15 mouse cellular contexts compared by ENCODE assay signal in the genomic region with DNA sequence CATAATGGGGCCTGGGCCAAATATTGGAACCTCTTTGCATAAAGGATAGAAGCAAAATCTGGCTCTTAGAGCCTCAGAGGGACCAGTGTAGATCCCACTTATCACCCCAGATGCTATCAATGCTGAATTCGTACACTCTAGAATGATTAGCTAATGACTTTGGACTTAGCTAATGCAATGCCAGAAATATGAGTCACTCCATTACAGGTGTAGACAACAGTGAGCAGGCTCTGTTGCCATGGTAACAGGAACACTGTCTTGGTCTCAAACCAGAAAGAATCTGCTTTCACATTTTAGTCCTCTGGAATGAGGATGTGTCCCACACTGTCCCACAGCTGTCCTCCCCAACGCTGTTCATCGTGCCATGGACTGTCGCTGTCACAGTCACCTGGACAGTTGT.
DNase-seq lines count a peak whose midpoint lies in the region; ATAC-seq and TF ChIP-seq lines count a peak whose summit lies in the region.
"Had no signal": no experiment of that assay in that cellular context is flagged by ENCODE, and none has a peak within 500 bp of the region (broad histone marks: within the 10 kb centered on the region; RNA-seq: fewer than 3 reads in every experiment).

No protein-coding gene starts in this region.

- DNase-seq in right cerebral cortex, adult 18-20 months = peak; percentile 30
- no peak for DNase-seq in right cerebral cortex, postnatal 10 days (ENCODE audit: low spot score in 2 of 2)
- peak; percentile 65 for DNase-seq in forebrain, postnatal 0 days
- DNase-seq in adipocyte (ENCODE audit: low spot score) = no peak
- DNase-seq: adrenal gland, postnatal 10 days; cerebellum, adult 11 months; gastrocnemius, postnatal 14 days; lung, adult 2 months; retina, postnatal 1 day had no signal

- no peak overlapping the region for H3K4me3 ChIP-seq in hindbrain, embryonic 16.5 days (ENCODE audit: low read length)
- H3K4me3 ChIP-seq in hindbrain, embryonic 13.5 days = no peak overlapping the region
- H3K4me3 ChIP-seq in forebrain, postnatal 0 days (ENCODE audit: low read depth, low read length) = no peak overlapping the region
- no peak overlapping the region for H3K4me3 ChIP-seq in stomach, embryonic 16.5 days (replicated peaks; ENCODE audit: low read length)
- H3K4me3 ChIP-seq: erythroblast, embryonic 14.5 days; limb, embryonic 13.5 days had no signal

- no peak overlapping the region for H3K27ac ChIP-seq in hindbrain, embryonic 16.5 days (ENCODE audit: low read depth, low read length)
- no peak overlapping the region for H3K27ac ChIP-seq in hindbrain, embryonic 13.5 days
- peak overlapping the region; percentile 45; the same call in 1 of the 2 replicates for H3K27ac ChIP-seq in forebrain, postnatal 0 days (ENCODE audit: low read depth, low read length)
- H3K27ac ChIP-seq in stomach, embryonic 16.5 days (ENCODE audit: low read length) = no peak overlapping the region
- H3K27ac ChIP-seq: limb, embryonic 13.5 days had no signal

- no peaks in the 10 kb centered on the region for H3K27me3 ChIP-seq in hindbrain, embryonic 16.5 days (replicated peaks; ENCODE audit: control insufficient read depth, insufficient read depth, low read length)
- no peaks in the 10 kb centered on the region for H3K27me3 ChIP-seq in hindbrain, embryonic 13.5 days
- H3K27me3 ChIP-seq in forebrain, postnatal 0 days (ENCODE audit: insufficient read depth, low read length) = no peaks in the 10 kb centered on the region
- H3K27me3 ChIP-seq in stomach, embryonic 16.5 days (ENCODE audit: control insufficient read depth, insufficient read depth, low read length) = no peaks in the 10 kb centered on the region
- H3K27me3 ChIP-seq: CH12.LX; limb, embryonic 13.5 days had no signal

- ATAC-seq in hindbrain, embryonic 16.5 days = peak; percentile 63; the same call in 1 of the 2 replicates
- ATAC-seq in hindbrain, embryonic 13.5 days (ENCODE audit: low FRiP score) = no peak
- peak; percentile 58; the same call in 1 of the 2 replicates for ATAC-seq in forebrain, postnatal 0 days
- 0 out of 2 replicates have a peak, but pooled peaks have one; percentile 47 for ATAC-seq in stomach, embryonic 16.5 days (ENCODE audit: insufficient read depth, low FRiP score)

- peaks cover 11% of the 10 kb centered on the region for H3K4me1 ChIP-seq in hindbrain, embryonic 16.5 days (ENCODE audit: control insufficient read depth, insufficient read depth, low read depth, low read length)
- H3K4me1 ChIP-seq in hindbrain, embryonic 13.5 days (replicated peaks) = peaks cover 27% of the 10 kb centered on the region
- peaks cover 6% of the 10 kb centered on the region; the same call in 1 of the 2 replicates for H3K4me1 ChIP-seq in forebrain, postnatal 0 days (ENCODE audit: insufficient read depth)
- H3K4me1 ChIP-seq in stomach, embryonic 16.5 days (ENCODE audit: control insufficient read depth, insufficient read depth, low read length) = peaks cover 17% of the 10 kb centered on the region

- WGBS in hindbrain, embryonic 16.5 days = 86% methylated on average over 4 of the region's 4 CpGs
- WGBS in hindbrain, embryonic 13.5 days = 93% methylated on average over 4 of the region's 4 CpGs
- 70% methylated on average over 4 of the region's 4 CpGs for WGBS in forebrain, postnatal 0 days
- WGBS in stomach, embryonic 16.5 days = 73% methylated on average over 4 of the region's 4 CpGs

- H3K36me3 ChIP-seq in hindbrain, embryonic 16.5 days (ENCODE audit: control insufficient read depth, insufficient read depth, low read length) = no peaks in the 10 kb centered on the region
- H3K36me3 ChIP-seq in hindbrain, embryonic 13.5 days = no peaks in the 10 kb centered on the region
- no peaks in the 10 kb centered on the region for H3K36me3 ChIP-seq in forebrain, postnatal 0 days (ENCODE audit: insufficient read depth)
- no peaks in the 10 kb centered on the region for H3K36me3 ChIP-seq in stomach, embryonic 16.5 days (ENCODE audit: control insufficient read depth, insufficient read depth, low read length)
- H3K36me3 ChIP-seq: limb, embryonic 13.5 days had no signal

- H3K4me2 ChIP-seq in hindbrain, embryonic 16.5 days (ENCODE audit: low read length) = no peak overlapping the region
- no peak overlapping the region for H3K4me2 ChIP-seq in hindbrain, embryonic 13.5 days
- no peak overlapping the region for H3K4me2 ChIP-seq in forebrain, postnatal 0 days (ENCODE audit: low read depth)
- no peak overlapping the region for H3K4me2 ChIP-seq in stomach, embryonic 16.5 days (ENCODE audit: low read depth, low read length)
- H3K4me2 ChIP-seq: limb, embryonic 13.5 days had no signal

- H3K9ac ChIP-seq in hindbrain, embryonic 16.5 days (ENCODE audit: low read depth, low read length) = no peak overlapping the region
- no peak overlapping the region for H3K9ac ChIP-seq in hindbrain, embryonic 13.5 days
- H3K9ac ChIP-seq in forebrain, postnatal 0 days = peak overlapping the region; percentile 25; the same call in 1 of the 2 replicates
- no peak overlapping the region for H3K9ac ChIP-seq in stomach, embryonic 16.5 days (ENCODE audit: low read length)
- H3K9ac ChIP-seq: limb, embryonic 13.5 days had no signal

- H3K9me3 ChIP-seq in hindbrain, embryonic 16.5 days (ENCODE audit: control insufficient read depth, low read length) = no peaks in the 10 kb centered on the region
- no peaks in the 10 kb centered on the region for H3K9me3 ChIP-seq in hindbrain, embryonic 13.5 days
- no peaks in the 10 kb centered on the region for H3K9me3 ChIP-seq in forebrain, postnatal 0 days (ENCODE audit: low read length)
- H3K9me3 ChIP-seq in stomach, embryonic 16.5 days (replicated peaks; ENCODE audit: control insufficient read depth, low read length) = no peaks in the 10 kb centered on the region
- H3K9me3 ChIP-seq: limb, embryonic 13.5 days had no signal

- no peak for TF ChIP-seq CTCF in forebrain, postnatal 0 days (IDR thresholded peaks at IDR 0.05; ENCODE audit: low read depth)

Comparison
In these comparisons a context has a peak if more than half of its experiments do, and no peak if none do; other contexts are left out.
1. DNase-seq: peak in right cerebral cortex, adult 18-20 months (single experiment) and forebrain, postnatal 0 days (single experiment); none in right cerebral cortex, postnatal 10 days (0 of 2) and adipocyte (single experiment).